Mouse (Mus musculus) heart, postnatal 14 days (tissue): ENCODE results near the gene Flt3. TPM values are rescaled to one million over a fixed set of nuclear protein-coding genes. Genes with fewer than 3 reads are reported as not detected.

ENCODE experiments used
- DNase-seq, 2 experiments: peaks; one replicate each; pipeline ENCODE4 v3.0.0; 2021 to 2022
- intact Hi-C: fragments of 180-260 bp; cut with DNase I; formaldehyde crosslinking; loops from one replicate; pipeline ENCODE4 v1.15.1; 2025
- long read RNA-seq, 2 experiments: library from polyadenylated mRNA; stranded (forward); transcript quantifications; one replicate each; pipeline ENCODE4 v2.0.0; 2021
- total RNA-seq, 2 experiments: library from RNA; stranded (reverse); gene quantifications; 2 replicates each; pipeline ENCODE4 v1.2.3; 2021

The Flt3 gene
- under 1 TPM; 0.12 to 0.15 TPM for total RNA-seq
- long read RNA-seq, experiment 1: 0 reads
- long read RNA-seq, experiment 2: 0 reads

- DNase-seq: peak; percentile 19 to 22
- intact Hi-C loops: loop anchor here (5.0 kb wide), 1 partner anchor 547 kb away; no protein-coding TSS in a partner anchor
These were observed at the start of gene Flt3 for GRCm38 (mm10) chr5:147399843-147400504. TSS of gene Flt3 (minus strand) at chr5:147400489.

- intact Hi-C loops: no loop called here
- no peak for DNase-seq
These were observed 48.6 kb upstream of the Flt3 start for GRCm38 (mm10) chr5:147448933-147449332.

- intact Hi-C loops: no loop called here
- no peak for DNase-seq
These were observed 48.2 kb upstream of the Flt3 start for GRCm38 (mm10) chr5:147448526-147448925.

- intact Hi-C loops: no loop called here
- no peak for DNase-seq
These were observed 45.0 kb upstream of the Flt3 start for GRCm38 (mm10) chr5:147445252-147445651.

GRCm38 (mm10) chr5:147444757-147445156 lies 44.5 kb upstream of the Flt3 start:
- intact Hi-C loops: no loop called here
- DNase-seq: no peak

- intact Hi-C loops: no loop called here
- DNase-seq: no peak
These were observed 44.0 kb upstream of the Flt3 start for GRCm38 (mm10) chr5:147444298-147444697.

GRCm38 (mm10) chr5:147442741-147443140 lies 42.5 kb upstream of the Flt3 start:
- no peak for DNase-seq
- intact Hi-C loops: no loop called here

GRCm38 (mm10) chr5:147441979-147442378 lies 41.7 kb upstream of the Flt3 start:
- intact Hi-C loops: no loop called here

GRCm38 (mm10) chr5:147440996-147441507 lies 40.8 kb upstream of the Flt3 start:
- no peak for DNase-seq
- intact Hi-C loops: no loop called here

More at GRCm38 (mm10) chr5:147441979-147442378, 41.7 kb upstream of the Flt3 start:
- DNase-seq: no peak

- intact Hi-C loops: loop anchor here (10.0 kb wide), 1 partner anchor 288 kb away; the partner anchor contains the start of gene Flt1
- peak in 1 of 2 experiments; percentile 31 for DNase-seq
These were observed 36.2 kb upstream of the Flt3 start for GRCm38 (mm10) chr5:147436491-147436890.

- no peak for DNase-seq
- intact Hi-C loops: loop anchor here (10.0 kb wide), 1 partner anchor 289 kb away; the partner anchor contains the start of gene Flt1
These were observed 35.5 kb upstream of the Flt3 start for GRCm38 (mm10) chr5:147435751-147436150.

GRCm38 (mm10) chr5:147435224-147435623 lies 34.9 kb upstream of the Flt3 start:
- intact Hi-C loops: loop anchor here (10.0 kb wide), 1 partner anchor 290 kb away; the partner anchor contains the start of gene Flt1
- DNase-seq: peak; percentile 22 to 37

GRCm38 (mm10) chr5:147432927-147433326 lies 32.6 kb upstream of the Flt3 start:
- intact Hi-C loops: loop anchor here (5.0 to 10.0 kb wide), 3 partner anchors 54 to 292 kb away; partner anchors contain the start of gene Flt1
- no peak for DNase-seq

- DNase-seq: peak; percentile 68 to 69
- intact Hi-C loops: loop anchor here (5.0 to 10.0 kb wide), 3 partner anchors 56 to 294 kb away; partner anchors contain the start of gene Flt1
These were observed 30.9 kb upstream of the Flt3 start for GRCm38 (mm10) chr5:147430936-147431839.

- intact Hi-C loops: loop anchor here (5.0 to 10.0 kb wide), 3 partner anchors 57 to 294 kb away; partner anchors contain the start of gene Flt1
- DNase-seq: peak in 1 of 2 experiments; percentile 71
These were observed 30.2 kb upstream of the Flt3 start for GRCm38 (mm10) chr5:147430361-147430935.

GRCm38 (mm10) chr5:147429535-147430305 lies 29.4 kb upstream of the Flt3 start, which contains the start of gene Pan3:
TSS of gene Pan3 (plus strand) at chr5:147430161.
- DNase-seq: peak; percentile 97 to 98
- intact Hi-C loops: loop anchor here (5.0 to 10.0 kb wide), 3 partner anchors 58 to 295 kb away; partner anchors contain the start of gene Flt1

- intact Hi-C loops: no loop called here
- no peak for DNase-seq
These were observed 25.9 kb upstream of the Flt3 start for GRCm38 (mm10) chr5:147426048-147426805.

- DNase-seq: no peak
- intact Hi-C loops: no loop called here
These were observed 23.3 kb upstream of the Flt3 start for GRCm38 (mm10) chr5:147423612-147424011.
